Mouse (Mus musculus) E14TG2a.4 (cell line): ENCODE results near the gene Zdhhc6.

Source experiments
- CTCF ChIP-seq: conservative IDR thresholded peaks from 2 replicates; pipeline ENCODE4 v1.5.1; 2014; ENCODE audit warnings: low read length
- NANOG ChIP-seq: IDR thresholded peaks from 2 replicates; pipeline ENCODE4 v1.6.1; 2014; ENCODE audit warnings: borderline replicate concordance, low read length, mixed read lengths
- POU5F1 ChIP-seq: IDR thresholded peaks from 2 replicates; pipeline ENCODE4 v1.6.1; 2014; ENCODE audit warnings: low read length, borderline replicate concordance

DNA sequence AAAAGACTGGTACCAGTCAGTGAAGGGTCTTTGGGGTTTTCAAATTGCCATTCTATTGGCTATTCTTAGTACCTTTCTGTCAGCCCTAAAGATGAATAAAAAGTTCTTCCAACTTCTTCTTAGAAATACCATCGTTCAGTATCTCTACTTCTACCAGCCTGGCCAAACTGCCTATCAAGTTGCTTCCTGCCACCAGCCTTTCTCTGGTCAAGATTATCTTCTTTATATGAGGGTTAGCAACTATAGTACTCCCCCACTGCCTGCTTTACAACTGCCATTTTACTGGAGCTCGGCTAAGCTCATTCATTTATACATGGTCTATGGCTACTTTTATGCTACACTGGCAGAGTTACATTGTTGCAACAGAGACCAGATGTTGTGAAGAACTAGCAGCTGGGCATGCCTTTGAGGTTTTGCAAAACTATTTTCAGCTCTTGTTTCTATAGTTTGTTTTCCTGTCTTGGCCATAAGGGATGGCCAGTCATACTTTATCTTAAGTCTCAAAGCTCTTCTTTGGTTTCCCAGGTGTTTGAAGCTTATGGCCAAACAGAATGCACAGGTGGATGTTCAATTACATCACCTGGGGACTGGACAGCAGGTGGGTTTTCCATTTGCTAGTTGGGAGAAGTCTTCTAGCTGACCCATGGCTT is 25.1 kb downstream of the Zdhhc6 start:
- no peak for TF ChIP-seq CTCF
- TF ChIP-seq NANOG = no peak
- no peak for TF ChIP-seq POU5F1
